Mouse (Mus musculus): ENCODE data around the gene Noct. TPM values are rescaled to one million over a fixed set of nuclear protein-coding genes. Genes with fewer than 3 reads are reported as not detected.
A peak's percentile ranks its signal among the peaks of the same experiment; 100 is the strongest.

Noct gene
- total RNA-seq, 2 experiments from 2014 or later, result 34.1 to 55.2 TPM

- no peak for DNase-seq (ENCODE audit: low spot score in 2 of 2)
Measured at GRCm38 (mm10) chr3:51270069-51270817, 46.0 kb downstream of the Noct start.

GRCm38 (mm10) chr3:51275956-51276398 is 51.7 kb downstream of the Noct start:
- peak; percentile 90 to 91 for DNase-seq (ENCODE audit: low spot score in 2 of 2)

GRCm38 (mm10) chr3:51276421-51277111 is 52.3 kb downstream of the Noct start:
- DNase-seq (ENCODE audit: low spot score in 2 of 2), result peak; percentile 62 to 67

- DNase-seq (ENCODE audit: low spot score in 2 of 2), result peak; percentile 80 to 83
Measured at GRCm38 (mm10) chr3:51277201-51278150, 53.2 kb downstream of the Noct start.

- no peak for DNase-seq (ENCODE audit: low spot score in 2 of 2)
Measured at GRCm38 (mm10) chr3:51278433-51278832, 54.2 kb downstream of the Noct start.

GRCm38 (mm10) chr3:51281727-51282126 is 57.5 kb downstream of the Noct start:
- DNase-seq (ENCODE audit: low spot score in 2 of 2), result no peak

- DNase-seq (ENCODE audit: low spot score in 2 of 2), result no peak
Measured at GRCm38 (mm10) chr3:51284375-51284774, 60.1 kb downstream of the Noct start.

- DNase-seq (ENCODE audit: low spot score in 2 of 2), result peak; percentile 69 to 80
Measured at GRCm38 (mm10) chr3:51288880-51289821, 64.9 kb downstream of the Noct start.

- DNase-seq (ENCODE audit: low spot score in 2 of 2), result no peak
Measured at GRCm38 (mm10) chr3:51294251-51294650, 70.0 kb downstream of the Noct start.

GRCm38 (mm10) chr3:51295225-51295624 is 71.0 kb downstream of the Noct start:
- DNase-seq (ENCODE audit: low spot score in 2 of 2), result no peak

GRCm38 (mm10) chr3:51296790-51297189 is 72.5 kb downstream of the Noct start:
- no peak for DNase-seq (ENCODE audit: low spot score in 2 of 2)

Small RNAs within 50 kb of the gene (microRNA-seq; reads per million reads assigned to microRNA genes)
- 0 reads per million in 2 experiments for gene Gm24282 (ENCODE audit: borderline number of aligned reads in 2 of 2)

Other genes starting within 250 kb of the Noct start
- 10 to 100 TPM; 61.9 to 78.4 TPM for gene Elf2, start 116.2 kb downstream of the Noct start, total RNA-seq (2021)
- 100 to 1,000 TPM; 605 to 839 TPM for gene Mgarp, start 172.3 kb downstream of the Noct start, total RNA-seq (2021)
- 100 to 1,000 TPM; 725 to 859 TPM for gene Ndufc1, start 184.5 kb downstream of the Noct start, total RNA-seq (2021)
- gene Naa15, start 190.7 kb downstream of the Noct start, total RNA-seq (2021), result 10 to 100 TPM; 54.1 to 59.7 TPM